Mouse (Mus musculus) myocyte (in vitro differentiated cells): Measurements from ENCODE around the gene Ldlr. TPM values are rescaled to one million over a fixed set of nuclear protein-coding genes. Genes with fewer than 3 reads are reported as not detected.
"Not testable (repeated sequence)": the region's sequence is repeated elsewhere in the genome, so short reads cannot be mapped to it uniquely, and the experiment has no call there.

Experiments used
- H3K27me3 ChIP-seq: one replicate; pipeline ENCODE4 v1.6.1; 2011; ENCODE audit not compliant: control insufficient read depth, insufficient read depth, insufficient read length
- H3K36me3 ChIP-seq: one replicate; pipeline ENCODE4 v1.6.1; 2011; ENCODE audit not compliant: control insufficient read depth, insufficient read depth
- H3K4me2 ChIP-seq: one replicate; pipeline ENCODE4 v1.6.1; 2011; ENCODE audit warnings: low read depth, control low read depth
- H3K4me3 ChIP-seq: one replicate; pipeline ENCODE4 v1.5.1; 2011; ENCODE audit warnings: mild to moderate bottlenecking, control low read depth, moderate library complexity
- H3K79me2 ChIP-seq: one replicate; pipeline ENCODE4 v1.6.1; 2011; ENCODE audit not compliant: control insufficient read depth, insufficient read depth
- H3ac ChIP-seq: one replicate; pipeline ENCODE4 v1.6.1; 2011; ENCODE audit not compliant: control insufficient read depth, insufficient read length
- CEBPB ChIP-seq: IDR thresholded peaks from 2 replicates; pipeline ENCODE4 v1.6.1; 2011; ENCODE audit warnings: mild to moderate bottlenecking, moderate library complexity; ENCODE audit not compliant: poor library complexity, insufficient read depth, severe bottlenecking
- E2F4 ChIP-seq: IDR thresholded peaks from one replicate; pipeline ENCODE4 v1.6.1; 2011; ENCODE audit warnings: mild to moderate bottlenecking, control low read depth, moderate library complexity; ENCODE audit not compliant: insufficient read depth
- MAX ChIP-seq: IDR thresholded peaks from one replicate; pipeline ENCODE4 v1.6.1; 2011; ENCODE audit warnings: low read depth, mild to moderate bottlenecking, control low read depth
- MYOD1 ChIP-seq, 3 experiments: IDR thresholded peaks; one replicate each; pipeline ENCODE4 v1.6.1; 2011; ENCODE audit warnings: control low read depth in 2 of 3, low read depth in 2 of 3, mild to moderate bottlenecking in 2 of 3, moderate library complexity in 1 of 3; ENCODE audit not compliant: insufficient read length in 2 of 3, control insufficient read depth in 1 of 3
- MYOG ChIP-seq, 3 experiments: IDR thresholded peaks; one replicate each; pipeline ENCODE4 v1.6.1; 2011; ENCODE audit warnings: control low read depth in 2 of 3, low read depth in 2 of 3, mild to moderate bottlenecking in 2 of 3; ENCODE audit not compliant: insufficient read length in 2 of 3, control insufficient read depth in 1 of 3, insufficient read depth in 1 of 3
- POLR2A ChIP-seq: IDR thresholded peaks from one replicate; pipeline ENCODE4 v1.6.1; 2011; ENCODE audit warnings: low read depth, mild to moderate bottlenecking, control low read depth, moderate library complexity; ENCODE audit not compliant: insufficient read length
- POLR2AphosphoS2 ChIP-seq: IDR thresholded peaks from one replicate; pipeline ENCODE4 v1.6.1; 2011; ENCODE audit warnings: low read depth, control low read depth; ENCODE audit not compliant: insufficient read length
- REST ChIP-seq: IDR thresholded peaks from one replicate; pipeline ENCODE4 v1.6.1; 2011; ENCODE audit warnings: mild to moderate bottlenecking, control low read depth, moderate library complexity; ENCODE audit not compliant: insufficient read depth, insufficient read length
- SRF ChIP-seq: IDR thresholded peaks from one replicate; pipeline ENCODE4 v1.6.1; 2011; ENCODE audit warnings: low read depth; ENCODE audit not compliant: control insufficient read depth, insufficient read length
- TCF12 ChIP-seq: IDR thresholded peaks from one replicate; pipeline ENCODE4 v1.6.1; 2011; ENCODE audit warnings: mild to moderate bottlenecking, control low read depth; ENCODE audit not compliant: poor library complexity, insufficient read depth, severe bottlenecking
- TCF3 ChIP-seq: IDR thresholded peaks from one replicate; pipeline ENCODE4 v1.6.1; 2011; ENCODE audit warnings: low read depth, control low read depth; ENCODE audit not compliant: insufficient read length
- USF1 ChIP-seq: IDR thresholded peaks from one replicate; pipeline ENCODE4 v1.6.1; 2011; ENCODE audit warnings: low read depth, mild to moderate bottlenecking, control low read depth, moderate library complexity
- polyA plus RNA-seq: library from polyadenylated mRNA; unstranded; fragments of >200 nt; fragmentation: generic; extraction: Trizol; gene quantifications from one replicate; pipeline ENCODE4 v1.2.1, GENCODE M21; 2012; ENCODE audit warnings: missing spikeins

Ldlr gene
- polyA plus RNA-seq, 1 experiment = 106 TPM

GRCm38 (mm10) chr9:21694071-21694470 is 29.2 kb upstream of the Ldlr start:
- H3K4me2 ChIP-seq = no peak overlapping the region
- H3K79me2 ChIP-seq = no peaks in the 10 kb centered on the region
- no peak for TF ChIP-seq TCF3
- no peak for TF ChIP-seq REST
- TF ChIP-seq SRF = no peak
- no peak for TF ChIP-seq CEBPB
- no peak for TF ChIP-seq MYOG (IDR thresholded peaks at IDR 0.05; ENCODE audit: control insufficient read depth in 1 of 3, insufficient read depth in 1 of 3, insufficient read length in 2 of 3, low read depth in 2 of 3)
- no peak for TF ChIP-seq MYOD1 (IDR thresholded peaks at IDR 0.05; ENCODE audit: control insufficient read depth in 1 of 3, insufficient read length in 2 of 3, low read depth in 2 of 3)
- TF ChIP-seq TCF12 = no peak
- no peak for TF ChIP-seq USF1
- TF ChIP-seq E2F4 = no peak
- no peak for TF ChIP-seq MAX
- no peak for TF ChIP-seq POLR2A
- TF ChIP-seq POLR2AphosphoS2 = no peak
- H3K36me3 ChIP-seq = peaks cover 22% of the 10 kb centered on the region
- no peak overlapping the region for H3K4me3 ChIP-seq
- H3ac ChIP-seq = no peak overlapping the region
- no peaks in the 10 kb centered on the region for H3K27me3 ChIP-seq

DNA sequence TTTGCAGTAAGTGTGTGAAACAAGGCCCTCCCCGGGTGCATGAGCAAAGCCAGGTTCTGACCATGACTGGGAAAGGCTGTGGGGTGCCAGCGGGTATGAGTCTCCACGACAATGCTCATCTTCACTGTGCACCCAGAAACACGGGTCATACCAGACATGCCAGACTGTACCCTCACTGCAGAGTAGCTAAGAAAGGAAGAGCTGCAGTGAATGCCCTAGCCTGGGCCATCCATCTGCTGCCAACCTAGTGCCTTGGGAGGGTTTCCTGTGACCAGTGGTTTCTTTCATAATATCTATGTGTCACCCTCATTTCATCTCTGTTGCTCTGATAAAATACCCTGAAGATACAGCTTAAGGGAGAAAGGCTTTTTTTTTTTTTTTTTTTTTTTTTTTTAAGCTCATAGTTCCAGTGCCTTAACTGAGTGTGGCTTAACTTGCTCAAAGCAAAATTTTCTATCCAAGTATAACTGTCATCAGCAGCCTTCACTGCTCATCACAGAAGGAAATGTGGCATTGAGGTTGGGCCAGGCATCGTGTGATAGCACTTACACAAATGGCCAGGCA is 28.0 kb upstream of the Ldlr start:
- peaks cover 16% of the 10 kb centered on the region for H3K36me3 ChIP-seq

GRCm38 (mm10) chr9:21697121-21697520 is 26.2 kb upstream of the Ldlr start:
- peaks cover 21% of the 10 kb centered on the region for H3K36me3 ChIP-seq
- no peaks in the 10 kb centered on the region for H3K79me2 ChIP-seq
- H3K4me2 ChIP-seq = no peak overlapping the region
- H3ac ChIP-seq = no peak overlapping the region
- TF ChIP-seq REST (no peak), SRF (no peak), MYOD1 (IDR thresholded peaks at IDR 0.05; ENCODE audit: control insufficient read depth in 1 of 3, insufficient read length in 2 of 3, low read depth in 2 of 3) (peak in 1 of 3 experiments; percentile 15), TCF3 (no peak)
- no peak overlapping the region for H3K4me3 ChIP-seq
- H3K27me3 ChIP-seq = no peaks in the 10 kb centered on the region

More for the DNA sequence above, 28.0 kb upstream of the Ldlr start:
- no peaks in the 10 kb centered on the region for H3K79me2 ChIP-seq
- H3K27me3 ChIP-seq = no peaks in the 10 kb centered on the region
- no peak overlapping the region for H3K4me3 ChIP-seq
- H3K4me2 ChIP-seq = no peak overlapping the region
- no peak for TF ChIP-seq MAX
- no peak for TF ChIP-seq POLR2AphosphoS2
- no peak for TF ChIP-seq E2F4
- no peak for TF ChIP-seq CEBPB
- TF ChIP-seq SRF = no peak
- TF ChIP-seq TCF12 = no peak
- TF ChIP-seq USF1 = no peak
- H3ac ChIP-seq = no peak overlapping the region

DNA sequence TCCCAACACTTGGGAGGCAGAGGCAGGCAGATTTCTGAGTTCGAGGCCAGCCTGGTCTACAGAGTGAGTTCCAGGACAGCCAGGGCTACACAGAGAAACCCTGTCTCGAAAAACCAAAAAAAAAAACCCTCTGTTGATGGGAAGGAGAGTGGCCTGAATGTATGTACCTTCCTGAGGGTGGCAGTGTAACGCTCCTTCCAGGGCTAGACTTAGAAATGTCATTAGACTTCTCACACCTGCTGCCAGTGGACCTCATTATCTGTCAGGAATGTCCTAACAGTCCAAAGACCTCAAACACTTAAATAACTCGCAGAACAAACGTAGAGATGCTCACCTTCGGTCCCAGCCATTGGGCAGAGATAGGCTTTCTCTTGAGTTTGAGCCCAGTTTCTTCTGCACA is 24.0 kb upstream of the Ldlr start:
- not testable (repeated sequence) for H3K79me2 ChIP-seq, H3K27me3 ChIP-seq, H3ac ChIP-seq, H3K4me3 ChIP-seq, H3K4me2 ChIP-seq
- H3K36me3 ChIP-seq = peaks cover 28% of the 10 kb centered on the region

GRCm38 (mm10) chr9:21701091-21701490 is 22.2 kb upstream of the Ldlr start:
- Histone ChIP-seq H3K27me3 (no peaks in the 10 kb centered on the region), H3K36me3 (peaks cover 28% of the 10 kb centered on the region)

GRCm38 (mm10) chr9:21703494-21703893 is 19.8 kb upstream of the Ldlr start:
- H3K4me3 ChIP-seq = no peak overlapping the region
- H3K36me3 ChIP-seq = peaks cover 25% of the 10 kb centered on the region
- H3K27me3 ChIP-seq = no peaks in the 10 kb centered on the region
- H3ac ChIP-seq = no peak overlapping the region
- H3K79me2 ChIP-seq = no peaks in the 10 kb centered on the region
- no peak overlapping the region for H3K4me2 ChIP-seq
- TF ChIP-seq TCF3 (no peak), USF1 (no peak), POLR2A (no peak), TCF12 (no peak), REST (no peak), MYOD1 (IDR thresholded peaks at IDR 0.05; ENCODE audit: control insufficient read depth in 1 of 3, insufficient read length in 2 of 3, low read depth in 2 of 3) (no peak), MYOG (IDR thresholded peaks at IDR 0.05; ENCODE audit: control insufficient read depth in 1 of 3, insufficient read depth in 1 of 3, insufficient read length in 2 of 3, low read depth in 2 of 3) (no peak), CEBPB (no peak), E2F4 (no peak), MAX (no peak), SRF (no peak)

More at GRCm38 (mm10) chr9:21701091-21701490, 22.2 kb upstream of the Ldlr start:
- H3K4me3 ChIP-seq = no peak overlapping the region
- H3ac ChIP-seq = no peak overlapping the region
- no peak for TF ChIP-seq TCF12
- TF ChIP-seq MYOD1 (IDR thresholded peaks at IDR 0.05; ENCODE audit: control insufficient read depth in 1 of 3, insufficient read length in 2 of 3, low read depth in 2 of 3) = no peak
- no peak overlapping the region for H3K4me2 ChIP-seq
- no peaks in the 10 kb centered on the region for H3K79me2 ChIP-seq
